Mouse (Mus musculus) heart, embryonic 10.5 days (tissue): ENCODE data around the gene Macf1. TPM values are rescaled to one million over a fixed set of nuclear protein-coding genes. Genes with fewer than 3 reads are reported as not detected.
"Not testable (repeated sequence)": the region's sequence is repeated elsewhere in the genome, so short reads cannot be mapped to it uniquely, and the experiment has no call there.

Experiments used
- DNase-seq: peaks from one replicate; pipeline ENCODE4 v3.0.0-alpha.2; 2017; ENCODE audit warnings: low spot score
- H3K27ac ChIP-seq: fragments of 300-500 bp; sonication (generic); 2 replicates; pipeline ENCODE4 v1.5.1; 2016; ENCODE audit warnings: mild to moderate bottlenecking
- H3K27me3 ChIP-seq: fragments of 300-500 bp; sonication (generic); 2 replicates; pipeline ENCODE4 v1.6.1; 2016; ENCODE audit warnings: mild to moderate bottlenecking; ENCODE audit not compliant: poor library complexity, insufficient read depth, severe bottlenecking
- H3K36me3 ChIP-seq: fragments of 300-500 bp; sonication (generic); 2 replicates; pipeline ENCODE4 v1.6.1; 2016; ENCODE audit warnings: mild to moderate bottlenecking, moderate library complexity
- H3K4me1 ChIP-seq: fragments of 300-500 bp; sonication (generic); 2 replicates; pipeline ENCODE4 v1.6.1; 2016; ENCODE audit warnings: mild to moderate bottlenecking
- H3K4me3 ChIP-seq: fragments of 300-500 bp; sonication (generic); 2 replicates; pipeline ENCODE4 v1.5.1; 2016; ENCODE audit warnings: mild to moderate bottlenecking, moderate library complexity
- H3K9me3 ChIP-seq: fragments of 300-500 bp; sonication (generic); 2 replicates; pipeline ENCODE4 v1.6.1; 2016; ENCODE audit warnings: mild to moderate bottlenecking, moderate library complexity
- WGBS: fragments of 180-500 bp; shearing (Covaris S2); methylation state at CpG from one replicate; pipeline ENCODE4 v1.1.7; 2016; 5-methylcytosine and 5-hydroxymethylcytosine counted together
- polyA plus RNA-seq: library from polyadenylated mRNA; unstranded; fragments of >200 nt; fragmentation: Nextera tagmentation; extraction: Ambion mirVana; gene quantifications from 2 replicates; pipeline ENCODE4 v1.2.1, GENCODE M21; 2016

Gene Macf1
- polyA plus RNA-seq, 1 experiment from 2014 or later = 57.4 TPM

- no peaks in the 10 kb centered on the region for H3K27me3 ChIP-seq
- H3K4me1 ChIP-seq = peaks cover 50% of the 10 kb centered on the region
- WGBS = 35% methylated on average over 11 of the region's 11 CpGs
- H3K9me3 ChIP-seq = no peaks in the 10 kb centered on the region
- H3K4me3 ChIP-seq = peak overlapping the region; percentile 95
- peak overlapping the region; percentile 99 for H3K27ac ChIP-seq
- no peaks in the 10 kb centered on the region for H3K36me3 ChIP-seq
- DNase-seq = no peak
These were observed 18.4 kb downstream of the Macf1 start for GRCm38 (mm10) chr4:123665681-123666278.

GRCm38 (mm10) chr4:123664951-123665661 lies 19.1 kb downstream of the Macf1 start:
- Histone ChIP-seq H3K36me3 (no peaks in the 10 kb centered on the region), H3K9me3 (no peaks in the 10 kb centered on the region), H3K27me3 (no peaks in the 10 kb centered on the region), H3K27ac (peak overlapping the region; percentile 99), H3K4me1 (peaks cover 44% of the 10 kb centered on the region), H3K4me3 (peak overlapping the region; percentile 95)
- DNase-seq = peak; percentile 84
- under 1% methylated on average over 58 of the region's 58 CpGs for WGBS

- Histone ChIP-seq H3K36me3 (no peaks in the 10 kb centered on the region), H3K9me3 (no peaks in the 10 kb centered on the region), H3K4me3 (peak overlapping the region; percentile 95), H3K4me1 (peaks cover 43% of the 10 kb centered on the region), H3K27me3 (no peaks in the 10 kb centered on the region), H3K27ac (peak overlapping the region; percentile 99)
- peak; percentile 90 for DNase-seq
- under 1% methylated on average over 121 of the region's 125 CpGs for WGBS
These were observed 19.9 kb downstream of the Macf1 start for GRCm38 (mm10) chr4:123664021-123664950.

- WGBS = under 1% methylated on average over 12 of the region's 12 CpGs
- Histone ChIP-seq H3K27ac (peak overlapping the region; percentile 99), H3K4me3 (peak overlapping the region; percentile 95), H3K27me3 (no peaks in the 10 kb centered on the region), H3K36me3 (no peaks in the 10 kb centered on the region), H3K9me3 (no peaks in the 10 kb centered on the region), H3K4me1 (peaks cover 43% of the 10 kb centered on the region)
- no peak for DNase-seq
These were observed 20.5 kb downstream of the Macf1 start for GRCm38 (mm10) chr4:123663688-123663965.

GRCm38 (mm10) chr4:123662914-123663687 lies 21.1 kb downstream of the Macf1 start:
- Histone ChIP-seq H3K27me3 (no peaks in the 10 kb centered on the region), H3K36me3 (no peaks in the 10 kb centered on the region), H3K4me3 (peak overlapping the region; percentile 95), H3K4me1 (peaks cover 43% of the 10 kb centered on the region), H3K27ac (peak overlapping the region; percentile 99), H3K9me3 (no peaks in the 10 kb centered on the region)
- 3% methylated on average over 15 of the region's 15 CpGs for WGBS
- DNase-seq = no peak

- Histone ChIP-seq H3K4me3 (no peak overlapping the region), H3K4me1 (peaks cover 15% of the 10 kb centered on the region), H3K36me3 (no peaks in the 10 kb centered on the region), H3K27ac (no peak overlapping the region), H3K9me3 (no peaks in the 10 kb centered on the region), H3K27me3 (no peaks in the 10 kb centered on the region)
- WGBS = 94% methylated on average over 1 of the region's 1 CpGs
- DNase-seq = no peak
These were observed 26.0 kb downstream of the Macf1 start for GRCm38 (mm10) chr4:123658175-123658574.

- 72% methylated on average over 5 of the region's 5 CpGs for WGBS
- Histone ChIP-seq H3K36me3 (no peaks in the 10 kb centered on the region), H3K4me3 (no peak overlapping the region), H3K9me3 (no peaks in the 10 kb centered on the region), H3K27ac (no peak overlapping the region), H3K27me3 (no peaks in the 10 kb centered on the region), H3K4me1 (peaks cover 15% of the 10 kb centered on the region; the same call in 1 of the 2 replicates)
- DNase-seq = no peak
These were observed 28.9 kb downstream of the Macf1 start for GRCm38 (mm10) chr4:123655245-123655644.

- peaks cover 15% of the 10 kb centered on the region; the same call in 1 of the 2 replicates for H3K4me1 ChIP-seq
- no peaks in the 10 kb centered on the region for H3K9me3 ChIP-seq
- DNase-seq = no peak
- 81% methylated on average over 4 of the region's 4 CpGs for WGBS
- H3K36me3 ChIP-seq = no peaks in the 10 kb centered on the region
- no peaks in the 10 kb centered on the region for H3K27me3 ChIP-seq
- H3K27ac ChIP-seq = no peak overlapping the region
- H3K4me3 ChIP-seq = no peak overlapping the region
These were observed 29.6 kb downstream of the Macf1 start for GRCm38 (mm10) chr4:123654566-123654965.

- H3K27me3 ChIP-seq, H3K27ac ChIP-seq, H3K9me3 ChIP-seq, DNase-seq, H3K4me3 ChIP-seq, H3K36me3 ChIP-seq: not testable (repeated sequence)
- 96% methylated on average over 5 of the region's 5 CpGs for WGBS
- peaks cover 15% of the 10 kb centered on the region; the same call in 1 of the 2 replicates for H3K4me1 ChIP-seq
These were observed 30.7 kb downstream of the Macf1 start for GRCm38 (mm10) chr4:123653446-123653845.

- no peak for DNase-seq
- Histone ChIP-seq H3K36me3 (no peaks in the 10 kb centered on the region), H3K27me3 (no peaks in the 10 kb centered on the region), H3K4me1 (peaks cover 15% of the 10 kb centered on the region; the same call in 1 of the 2 replicates), H3K27ac (0 out of 2 replicates have a peak overlapping the region, but pooled peaks have one; percentile 3), H3K9me3 (no peaks in the 10 kb centered on the region), H3K4me3 (no peak overlapping the region)
- WGBS = 62% methylated on average over 3 of the region's 3 CpGs
These were observed 32.0 kb downstream of the Macf1 start for GRCm38 (mm10) chr4:123652130-123652529.

- 79% methylated on average over 6 of the region's 6 CpGs for WGBS
- peaks cover 4% of the 10 kb centered on the region; the same call in 1 of the 2 replicates for H3K36me3 ChIP-seq
- no peaks in the 10 kb centered on the region for H3K27me3 ChIP-seq
- no peak for DNase-seq
- no peak overlapping the region for H3K4me3 ChIP-seq
- peaks cover 15% of the 10 kb centered on the region; the same call in 1 of the 2 replicates for H3K4me1 ChIP-seq
- H3K9me3 ChIP-seq = no peaks in the 10 kb centered on the region
- no peak overlapping the region for H3K27ac ChIP-seq
These were observed 35.0 kb downstream of the Macf1 start for GRCm38 (mm10) chr4:123649131-123649530.

- H3K36me3 ChIP-seq = peaks cover 4% of the 10 kb centered on the region; the same call in 1 of the 2 replicates
- H3K27me3 ChIP-seq = no peaks in the 10 kb centered on the region
- H3K4me1 ChIP-seq = peaks cover 9% of the 10 kb centered on the region; the same call in 1 of the 2 replicates
- no peak for DNase-seq
- 0 out of 2 replicates have a peak overlapping the region, but pooled peaks have one; percentile 10 for H3K27ac ChIP-seq
- WGBS = 90% methylated on average over 4 of the region's 4 CpGs
- H3K9me3 ChIP-seq = no peaks in the 10 kb centered on the region
- no peak overlapping the region for H3K4me3 ChIP-seq
These were observed 36.5 kb downstream of the Macf1 start for GRCm38 (mm10) chr4:123647668-123648067.
